Mouse (Mus musculus): ENCODE results near the gene Kcnj6. TPM values are rescaled to one million over a fixed set of nuclear protein-coding genes. Genes with fewer than 3 reads are reported as not detected.

Kcnj6 gene
- polyA plus RNA-seq, 1 experiment, result not detected

GRCm38 (mm10) chr16:94789958-94790357 is 207.5 kb downstream of the Kcnj6 start:
- H3K27me3 ChIP-seq (ENCODE audit: control insufficient read depth, insufficient read depth, insufficient read length), result peaks cover 29% of the 10 kb centered on the region
- no peaks in the 10 kb centered on the region for H3K79me2 ChIP-seq (ENCODE audit: control insufficient read depth, insufficient read depth)
- H3K4me3 ChIP-seq (ENCODE audit: insufficient read depth, poor library complexity, severe bottlenecking), result no peak overlapping the region
- H3K79me3 ChIP-seq (ENCODE audit: low read depth), result no peaks in the 10 kb centered on the region
- TF ChIP-seq CTCF (IDR thresholded peaks at IDR 0.05; ENCODE audit: control insufficient read depth, insufficient read depth, insufficient read length) (peak; percentile 90), MYOG (IDR thresholded peaks at IDR 0.05; ENCODE audit: control insufficient read depth, extremely low read depth, insufficient read length) (no peak)
- H3ac ChIP-seq (ENCODE audit: control insufficient read depth, insufficient read length, low read depth), result no peak overlapping the region
- no peaks in the 10 kb centered on the region for H3K36me3 ChIP-seq (ENCODE audit: control insufficient read depth, insufficient read depth)

DNA sequence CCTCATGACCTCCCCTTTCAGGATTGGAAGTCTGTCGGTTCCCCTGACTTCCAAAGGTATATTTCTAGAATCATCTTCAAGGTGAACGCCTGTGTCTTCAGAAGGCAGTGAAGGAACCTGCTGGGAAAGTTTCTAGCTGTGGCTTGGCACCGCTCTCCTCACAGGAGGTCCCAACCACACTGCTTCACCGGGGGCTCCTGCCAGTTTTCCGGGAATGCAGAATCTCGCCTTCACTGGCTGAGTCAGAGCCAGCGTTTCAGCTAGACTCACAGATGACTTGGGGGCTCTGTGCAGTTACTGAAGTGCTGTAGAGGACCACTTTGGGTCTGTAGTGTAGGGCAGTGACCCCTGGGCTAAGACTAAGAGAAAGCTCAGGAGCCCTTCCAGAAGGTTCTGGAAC is 208.8 kb downstream of the Kcnj6 start:
- Histone ChIP-seq H3K27me3 (ENCODE audit: control insufficient read depth, insufficient read depth, insufficient read length) (peaks cover 22% of the 10 kb centered on the region), H3K79me3 (ENCODE audit: low read depth) (no peaks in the 10 kb centered on the region), H3K36me3 (ENCODE audit: control insufficient read depth, insufficient read depth) (no peaks in the 10 kb centered on the region), H3ac (ENCODE audit: control insufficient read depth, insufficient read length, low read depth) (no peak overlapping the region), H3K4me3 (ENCODE audit: insufficient read depth, poor library complexity, severe bottlenecking) (no peak overlapping the region), H3K79me2 (ENCODE audit: control insufficient read depth, insufficient read depth) (no peaks in the 10 kb centered on the region)
- TF ChIP-seq CEBPB (IDR thresholded peaks at IDR 0.05; ENCODE audit: low read depth) (no peak), CTCF (IDR thresholded peaks at IDR 0.05; ENCODE audit: control insufficient read depth, insufficient read depth, insufficient read length) (no peak), MYOD1 (IDR thresholded peaks at IDR 0.05; ENCODE audit: control insufficient read depth, insufficient read length, low read depth) (no peak), MYOG (IDR thresholded peaks at IDR 0.05; ENCODE audit: control insufficient read depth, extremely low read depth, insufficient read length) (no peak), MAX (IDR thresholded peaks at IDR 0.05) (no peak), USF1 (IDR thresholded peaks at IDR 0.05; ENCODE audit: low read depth) (no peak), FOSL1 (IDR thresholded peaks at IDR 0.05; ENCODE audit: insufficient read depth, low read length, poor library complexity, severe bottlenecking) (no peak)

GRCm38 (mm10) chr16:94788165-94788564 is 209.3 kb downstream of the Kcnj6 start:
- no peak overlapping the region for H3K4me3 ChIP-seq (ENCODE audit: insufficient read depth, poor library complexity, severe bottlenecking)
- peaks cover 22% of the 10 kb centered on the region for H3K27me3 ChIP-seq (ENCODE audit: control insufficient read depth, insufficient read depth, insufficient read length)
- TF ChIP-seq USF1 (IDR thresholded peaks at IDR 0.05; ENCODE audit: low read depth) (no peak), CEBPB (IDR thresholded peaks at IDR 0.05; ENCODE audit: low read depth) (no peak), CTCF (IDR thresholded peaks at IDR 0.05; ENCODE audit: control insufficient read depth, insufficient read depth, insufficient read length) (peak; percentile 84), MYOD1 (IDR thresholded peaks at IDR 0.05; ENCODE audit: control insufficient read depth, insufficient read length, low read depth) (no peak)
- H3K36me3 ChIP-seq (ENCODE audit: control insufficient read depth, insufficient read depth), result no peaks in the 10 kb centered on the region
- no peaks in the 10 kb centered on the region for H3K79me2 ChIP-seq (ENCODE audit: control insufficient read depth, insufficient read depth)
- H3K79me3 ChIP-seq (ENCODE audit: low read depth), result no peaks in the 10 kb centered on the region
- H3ac ChIP-seq (ENCODE audit: control insufficient read depth, insufficient read length, low read depth), result no peak overlapping the region

- Histone ChIP-seq H3K36me3 (ENCODE audit: control insufficient read depth, insufficient read depth) (no peaks in the 10 kb centered on the region), H3K27me3 (ENCODE audit: control insufficient read depth, insufficient read depth, insufficient read length) (peaks cover 16% of the 10 kb centered on the region), H3ac (ENCODE audit: control insufficient read depth, insufficient read length, low read depth) (no peak overlapping the region), H3K79me3 (ENCODE audit: low read depth) (no peaks in the 10 kb centered on the region), H3K4me3 (ENCODE audit: insufficient read depth, poor library complexity, severe bottlenecking) (no peak overlapping the region), H3K79me2 (ENCODE audit: control insufficient read depth, insufficient read depth) (no peaks in the 10 kb centered on the region)
- TF ChIP-seq MYOG (IDR thresholded peaks at IDR 0.05; ENCODE audit: control insufficient read depth, extremely low read depth, insufficient read length) (no peak), MAX (IDR thresholded peaks at IDR 0.05) (no peak), CEBPB (IDR thresholded peaks at IDR 0.05; ENCODE audit: low read depth) (no peak), CTCF (IDR thresholded peaks at IDR 0.05; ENCODE audit: control insufficient read depth, insufficient read depth, insufficient read length) (no peak), USF1 (IDR thresholded peaks at IDR 0.05; ENCODE audit: low read depth) (no peak), FOSL1 (IDR thresholded peaks at IDR 0.05; ENCODE audit: insufficient read depth, low read length, poor library complexity, severe bottlenecking) (no peak), MYOD1 (IDR thresholded peaks at IDR 0.05; ENCODE audit: control insufficient read depth, insufficient read length, low read depth) (no peak)
Measured at GRCm38 (mm10) chr16:94785873-94786272, 211.6 kb downstream of the Kcnj6 start.

GRCm38 (mm10) chr16:94783696-94784095 is 213.8 kb downstream of the Kcnj6 start:
- Histone ChIP-seq H3ac (ENCODE audit: control insufficient read depth, insufficient read length, low read depth) (no peak overlapping the region), H3K4me3 (ENCODE audit: insufficient read depth, poor library complexity, severe bottlenecking) (no peak overlapping the region)
- TF ChIP-seq CTCF (IDR thresholded peaks at IDR 0.05; ENCODE audit: control insufficient read depth, insufficient read depth, insufficient read length), result no peak

GRCm38 (mm10) chr16:94782110-94782946 is 215.2 kb downstream of the Kcnj6 start:
- Histone ChIP-seq H3K27me3 (ENCODE audit: control insufficient read depth, insufficient read depth, insufficient read length) (peaks cover 19% of the 10 kb centered on the region), H3K36me3 (ENCODE audit: control insufficient read depth, insufficient read depth) (no peaks in the 10 kb centered on the region), H3ac (ENCODE audit: control insufficient read depth, insufficient read length, low read depth) (no peak overlapping the region), H3K4me3 (ENCODE audit: insufficient read depth, poor library complexity, severe bottlenecking) (no peak overlapping the region), H3K79me2 (ENCODE audit: control insufficient read depth, insufficient read depth) (no peaks in the 10 kb centered on the region), H3K79me3 (ENCODE audit: low read depth) (no peaks in the 10 kb centered on the region)
- no peak for TF ChIP-seq MAX (IDR thresholded peaks at IDR 0.05)
- no peak for TF ChIP-seq CTCF (IDR thresholded peaks at IDR 0.05; ENCODE audit: control insufficient read depth, insufficient read depth, insufficient read length)
- no peak for TF ChIP-seq MYOG (IDR thresholded peaks at IDR 0.05; ENCODE audit: control insufficient read depth, extremely low read depth, insufficient read length)
- no peak for TF ChIP-seq MYOD1 (IDR thresholded peaks at IDR 0.05; ENCODE audit: control insufficient read depth, insufficient read length, low read depth)
- no peak for TF ChIP-seq USF1 (IDR thresholded peaks at IDR 0.05; ENCODE audit: low read depth)
- no peak for TF ChIP-seq CEBPB (IDR thresholded peaks at IDR 0.05; ENCODE audit: low read depth)
- no peak for TF ChIP-seq FOSL1 (IDR thresholded peaks at IDR 0.05; ENCODE audit: insufficient read depth, low read length, poor library complexity, severe bottlenecking)

More at GRCm38 (mm10) chr16:94783696-94784095, 213.8 kb downstream of the Kcnj6 start:
- no peaks in the 10 kb centered on the region for H3K79me2 ChIP-seq (ENCODE audit: control insufficient read depth, insufficient read depth)
- no peaks in the 10 kb centered on the region for H3K79me3 ChIP-seq (ENCODE audit: low read depth)
- no peaks in the 10 kb centered on the region for H3K36me3 ChIP-seq (ENCODE audit: control insufficient read depth, insufficient read depth)
- H3K27me3 ChIP-seq (ENCODE audit: control insufficient read depth, insufficient read depth, insufficient read length), result peaks cover 19% of the 10 kb centered on the region
